Mouse (Mus musculus) adrenal gland, postnatal 4 days (tissue): ENCODE measurements around the gene Ssty2. TPM values are rescaled to one million over a fixed set of nuclear protein-coding genes. Genes with fewer than 3 reads are reported as not detected.
"Not testable (repeated sequence)": the region's sequence is repeated elsewhere in the genome, so short reads cannot be mapped to it uniquely, and the experiment has no call there.

Experiments used
- DNase-seq, 2 experiments: peaks; one replicate each; pipeline ENCODE4 v3.0.0; 2021 to 2022; ENCODE audit warnings: low spot score in 2 of 2, mixed read lengths in 2 of 2
- long read RNA-seq, 2 experiments: library from polyadenylated mRNA; stranded (forward); transcript quantifications; one replicate each; pipeline ENCODE4 v2.0.0; 2021
- total RNA-seq, 2 experiments: library from RNA; stranded (reverse); gene quantifications; 2 replicates each; pipeline ENCODE4 v1.2.3; 2021

Gene Ssty2
- not detected for total RNA-seq
- long read RNA-seq, experiment 1, result 0 reads
- long read RNA-seq, experiment 2, result 0 reads

DNA sequence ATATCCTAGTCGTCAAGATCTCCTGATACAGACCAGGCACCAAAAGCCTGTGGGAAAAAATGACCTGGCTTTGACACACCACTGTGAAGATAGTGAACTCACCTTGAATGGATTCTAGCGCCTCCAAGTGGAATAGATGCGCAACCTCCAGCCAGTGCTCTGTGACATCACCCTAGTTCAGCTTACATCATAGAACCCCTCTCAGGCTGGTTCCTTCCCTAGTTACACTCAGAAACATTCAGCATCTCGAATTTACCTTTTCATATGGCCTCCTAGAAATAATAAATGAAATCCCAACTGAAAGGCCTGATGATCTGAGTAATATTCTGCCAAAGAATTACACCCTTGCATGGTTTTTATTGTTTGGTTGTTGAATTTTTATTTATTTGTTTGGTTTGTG, at the start of gene Ssty2:
Gene Ssty2 (minus strand): TSS at position 101 of the 400 bp plus-strand sequence.
- DNase-seq, result not testable (repeated sequence)
